Mouse (Mus musculus) forebrain, embryonic 12.5 days (tissue): Measurements from ENCODE around the gene Lmtk2. TPM values are rescaled to one million over a fixed set of nuclear protein-coding genes. Genes with fewer than 3 reads are reported as not detected.

Source experiments
- ATAC-seq: fragments of 200-750 bp; cut with Nextera tagmentation; 2 replicates; pipeline ENCODE4 v1.8.0; 2017; ENCODE audit warnings: moderate TSS enrichment; ENCODE audit not compliant: low FRiP score
- H3K27ac ChIP-seq: fragments of 300-500 bp; sonication (generic); 2 replicates; pipeline ENCODE4 v1.5.1; 2016; ENCODE audit warnings: mild to moderate bottlenecking
- H3K27me3 ChIP-seq: fragments of 300-500 bp; sonication (generic); 2 replicates; pipeline ENCODE4 v1.6.1; 2016; ENCODE audit warnings: mild to moderate bottlenecking
- H3K36me3 ChIP-seq: fragments of 300-500 bp; sonication (generic); replicated peaks from 2 replicates; pipeline ENCODE4 v1.6.1; 2016; ENCODE audit warnings: mild to moderate bottlenecking
- H3K4me1 ChIP-seq: fragments of 300-500 bp; sonication (generic); 2 replicates; pipeline ENCODE4 v1.6.1; 2016
- H3K4me2 ChIP-seq: fragments of 300-500 bp; sonication (generic); 2 replicates; pipeline ENCODE4 v1.6.1; 2016; ENCODE audit warnings: mild to moderate bottlenecking, moderate library complexity
- H3K4me3 ChIP-seq: fragments of 300-500 bp; sonication (generic); replicated peaks from 2 replicates; pipeline ENCODE4 v1.5.1; 2016; ENCODE audit warnings: mild to moderate bottlenecking
- H3K9ac ChIP-seq: fragments of 300-500 bp; sonication (generic); 2 replicates; pipeline ENCODE4 v1.6.1; 2016; ENCODE audit warnings: mild to moderate bottlenecking
- H3K9me3 ChIP-seq: fragments of 300-500 bp; sonication (generic); 2 replicates; pipeline ENCODE4 v1.6.1; 2016
- WGBS: fragments of 180-500 bp; shearing (Covaris S2); methylation state at CpG from one replicate; pipeline ENCODE4 v1.1.7; 2016; 5-methylcytosine and 5-hydroxymethylcytosine counted together
- polyA plus RNA-seq: library from polyadenylated mRNA; unstranded; fragments of >200 nt; fragmentation: Nextera tagmentation; extraction: Ambion mirVana; gene quantifications from 2 replicates; pipeline ENCODE4 v1.2.1, GENCODE M21; 2016

Gene Lmtk2
- polyA plus RNA-seq, 1 experiment from 2014 or later = 9.5 TPM

GRCm38 (mm10) chr5:144226220-144226619 lies 126.0 kb downstream of the Lmtk2 start:
- Histone ChIP-seq H3K27me3 (no peaks in the 10 kb centered on the region), H3K4me3 (no peak overlapping the region), H3K27ac (no peak overlapping the region), H3K9me3 (no peaks in the 10 kb centered on the region), H3K36me3 (no peaks in the 10 kb centered on the region), H3K9ac (no peak overlapping the region), H3K4me2 (no peak overlapping the region), H3K4me1 (peaks cover 22% of the 10 kb centered on the region)
- ATAC-seq = no peak
- WGBS = 32% methylated on average over 11 of the region's 11 CpGs

GRCm38 (mm10) chr5:144230216-144230615 lies 130.0 kb downstream of the Lmtk2 start:
- Histone ChIP-seq H3K27me3 (no peaks in the 10 kb centered on the region), H3K4me3 (no peak overlapping the region), H3K9me3 (no peaks in the 10 kb centered on the region), H3K9ac (no peak overlapping the region), H3K36me3 (no peaks in the 10 kb centered on the region), H3K4me1 (no peaks in the 10 kb centered on the region), H3K4me2 (no peak overlapping the region), H3K27ac (no peak overlapping the region)
- 87% methylated on average over 7 of the region's 7 CpGs for WGBS
- no peak for ATAC-seq

- H3K9ac ChIP-seq = no peak overlapping the region
Observed at GRCm38 (mm10) chr5:144231410-144231809, 131.2 kb downstream of the Lmtk2 start.

GRCm38 (mm10) chr5:144232531-144232930 lies 132.3 kb downstream of the Lmtk2 start:
- H3K4me1 ChIP-seq = no peaks in the 10 kb centered on the region
- ATAC-seq = no peak
- 84% methylated on average over 5 of the region's 5 CpGs for WGBS

More at GRCm38 (mm10) chr5:144231410-144231809, 131.2 kb downstream of the Lmtk2 start:
- no peak for ATAC-seq
- H3K4me2 ChIP-seq = no peak overlapping the region
- no peak overlapping the region for H3K27ac ChIP-seq
- no peak overlapping the region for H3K4me3 ChIP-seq
- no peaks in the 10 kb centered on the region for H3K9me3 ChIP-seq
- no peaks in the 10 kb centered on the region for H3K4me1 ChIP-seq
- WGBS = 82% methylated on average over 1 of the region's 1 CpGs
- H3K36me3 ChIP-seq = no peaks in the 10 kb centered on the region
- no peaks in the 10 kb centered on the region for H3K27me3 ChIP-seq

GRCm38 (mm10) chr5:144234222-144234621 lies 134.0 kb downstream of the Lmtk2 start:
- no peaks in the 10 kb centered on the region for H3K36me3 ChIP-seq
- H3K9me3 ChIP-seq = no peaks in the 10 kb centered on the region
- no peak overlapping the region for H3K27ac ChIP-seq
- WGBS = 80% methylated on average over 6 of the region's 6 CpGs
- H3K4me3 ChIP-seq = no peak overlapping the region
- no peaks in the 10 kb centered on the region for H3K27me3 ChIP-seq
- H3K9ac ChIP-seq = no peak overlapping the region
- no peak for ATAC-seq
- H3K4me1 ChIP-seq = no peaks in the 10 kb centered on the region
- H3K4me2 ChIP-seq = no peak overlapping the region

More at GRCm38 (mm10) chr5:144232531-144232930, 132.3 kb downstream of the Lmtk2 start:
- Histone ChIP-seq H3K4me2 (no peak overlapping the region), H3K27ac (no peak overlapping the region), H3K27me3 (no peaks in the 10 kb centered on the region), H3K4me3 (no peak overlapping the region), H3K9me3 (no peaks in the 10 kb centered on the region), H3K36me3 (no peaks in the 10 kb centered on the region), H3K9ac (no peak overlapping the region)

GRCm38 (mm10) chr5:144234714-144235113 lies 134.5 kb downstream of the Lmtk2 start:
- H3K4me2 ChIP-seq = no peak overlapping the region
- no peak overlapping the region for H3K9ac ChIP-seq
- H3K4me1 ChIP-seq = no peaks in the 10 kb centered on the region
- ATAC-seq = no peak
- no peak overlapping the region for H3K4me3 ChIP-seq
- no peak overlapping the region for H3K27ac ChIP-seq
- H3K9me3 ChIP-seq = no peaks in the 10 kb centered on the region
- no peaks in the 10 kb centered on the region for H3K27me3 ChIP-seq
- WGBS = 86% methylated on average over 7 of the region's 7 CpGs
- H3K36me3 ChIP-seq = no peaks in the 10 kb centered on the region

Other genes with a start within 250 kb of the Lmtk2 start
- 0.46 and 0.66 TPM in 2 replicates for gene Ankrd61, start 202.8 kb upstream of the Lmtk2 start, polyA plus RNA-seq
- gene Aimp2, start 190.6 kb upstream of the Lmtk2 start, polyA plus RNA-seq = 85.0 and 88.6 TPM in 2 replicates
- gene Pms2, start 190.5 kb upstream of the Lmtk2 start, polyA plus RNA-seq = 35.2 and 38.5 TPM in 2 replicates
- gene Gm42421, start 172.3 kb upstream of the Lmtk2 start, polyA plus RNA-seq = 0.87 and 1.9 TPM in 2 replicates
- 2.2 and 3.4 TPM in 2 replicates for gene Rsph10b, start 167.4 kb upstream of the Lmtk2 start, polyA plus RNA-seq
- gene Ccz1, start 85.6 kb upstream of the Lmtk2 start, polyA plus RNA-seq = 110 and 113 TPM in 2 replicates
- not detected in 2 replicates for gene Ocm, start 73.8 kb upstream of the Lmtk2 start, polyA plus RNA-seq
- 0.09 and 0.13 TPM in 2 replicates for gene Bhlha15, start 89.8 kb downstream of the Lmtk2 start, polyA plus RNA-seq
- 31.7 and 32.3 TPM in 2 replicates for gene Tecpr1, start 123.2 kb downstream of the Lmtk2 start, polyA plus RNA-seq
- gene Bri3, start 144.0 kb downstream of the Lmtk2 start, polyA plus RNA-seq = 126 and 139 TPM in 2 replicates